Mouse (Mus musculus): ENCODE data around the gene Hcrt. TPM values are rescaled to one million over a fixed set of nuclear protein-coding genes. Genes with fewer than 3 reads are reported as not detected.

Gene Hcrt
- polyA plus RNA-seq, 1 experiment from 2014 or later: 0.38 TPM

DNA sequence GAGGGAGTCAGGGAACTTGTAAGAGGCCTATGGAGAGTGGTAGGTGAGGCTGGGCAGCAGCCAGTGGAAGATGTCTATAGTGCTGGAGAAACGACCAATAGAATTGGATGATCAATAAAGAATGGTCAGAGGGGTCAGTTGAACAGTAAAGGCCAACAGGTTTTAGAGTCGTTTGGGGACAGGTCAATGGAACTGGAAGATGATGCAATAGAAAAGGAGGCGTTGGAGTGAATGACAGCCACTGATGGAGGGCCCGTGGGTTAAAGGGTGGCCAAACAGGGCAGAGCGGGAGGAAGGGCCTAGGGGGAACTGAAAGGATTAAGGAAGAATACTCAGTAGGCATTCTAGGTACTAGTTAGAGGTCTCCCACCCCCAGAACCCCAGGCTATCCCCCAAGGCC lies 15.6 kb downstream of the Hcrt start:
- Histone ChIP-seq H3K4me3 (no peak overlapping the region), H3K27me3 (no peaks in the 10 kb centered on the region), H3K9me3 (no peaks in the 10 kb centered on the region), H3K27ac (replicated peaks) (no peak overlapping the region), H3K36me3 (peaks cover 15% of the 10 kb centered on the region), H3K4me1 (replicated peaks) (no peaks in the 10 kb centered on the region), H3K4me2 (no peak overlapping the region), H3K9ac (no peak overlapping the region)
- 78% methylated on average over 5 of the region's 5 CpGs for WGBS
- ATAC-seq (ENCODE audit: low FRiP score, low read depth): no peak

DNA sequence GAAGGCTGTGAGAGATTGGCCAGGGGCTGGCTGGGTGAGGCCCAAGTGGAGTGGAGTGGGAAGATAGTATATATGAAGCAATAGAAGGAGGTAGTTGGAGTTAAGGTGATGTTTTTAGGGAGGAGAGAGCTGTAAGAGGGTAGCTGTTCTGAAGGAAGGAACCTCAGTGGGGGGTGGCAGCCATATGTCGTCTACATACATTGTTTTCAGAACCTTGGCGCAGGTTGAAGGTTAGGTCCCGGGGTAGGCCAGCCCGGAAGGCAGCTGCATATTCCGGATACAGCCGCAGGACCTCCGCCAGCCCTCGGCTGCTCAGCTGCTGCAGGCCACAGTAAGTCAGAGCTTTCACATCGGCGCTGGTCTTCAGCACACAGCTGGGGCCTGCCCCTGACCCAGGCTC lies 16.2 kb downstream of the Hcrt start:
- H3K9ac ChIP-seq: no peak overlapping the region
- H3K4me1 ChIP-seq (replicated peaks): no peaks in the 10 kb centered on the region
- no peak for ATAC-seq (ENCODE audit: low FRiP score, low read depth)
- H3K27ac ChIP-seq (replicated peaks): no peak overlapping the region
- H3K36me3 ChIP-seq: peaks cover 13% of the 10 kb centered on the region
- no peak overlapping the region for H3K4me3 ChIP-seq
- no peaks in the 10 kb centered on the region for H3K27me3 ChIP-seq
- no peak overlapping the region for H3K4me2 ChIP-seq
- H3K9me3 ChIP-seq: no peaks in the 10 kb centered on the region
- WGBS: 82% methylated on average over 10 of the region's 10 CpGs

DNA sequence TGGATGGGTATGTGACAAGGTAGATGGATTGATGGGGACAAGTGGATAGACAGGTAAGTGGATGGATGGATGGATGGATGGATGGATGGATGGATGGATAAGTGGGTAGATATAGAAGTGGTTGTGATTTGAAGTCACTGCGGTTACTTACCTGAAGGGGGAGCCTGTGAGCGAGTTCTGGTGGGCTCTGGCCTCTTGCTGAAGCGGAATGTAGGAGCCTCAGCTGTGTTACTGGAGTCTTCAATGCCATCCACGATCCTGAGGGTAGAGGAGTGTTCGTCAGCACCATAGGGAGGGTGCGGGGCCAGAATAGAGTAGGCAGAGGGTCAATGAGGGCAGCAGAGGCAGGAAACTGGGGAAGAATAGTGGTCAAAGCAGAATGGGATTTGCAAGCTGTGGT lies 17.6 kb downstream of the Hcrt start:
- no peak overlapping the region for H3K4me2 ChIP-seq
- no peak overlapping the region for H3K4me3 ChIP-seq
- H3K9me3 ChIP-seq: no peaks in the 10 kb centered on the region
- peak; percentile 44; the same call in 1 of the 2 replicates for ATAC-seq (ENCODE audit: low FRiP score, low read depth)
- no peaks in the 10 kb centered on the region for H3K27me3 ChIP-seq
- H3K4me1 ChIP-seq (replicated peaks): no peaks in the 10 kb centered on the region
- H3K36me3 ChIP-seq: peaks cover 13% of the 10 kb centered on the region; the same call in 1 of the 2 replicates
- 14% methylated on average over 6 of the region's 6 CpGs for WGBS
- H3K9ac ChIP-seq: no peak overlapping the region
- no peak overlapping the region for H3K27ac ChIP-seq (replicated peaks)

DNA sequence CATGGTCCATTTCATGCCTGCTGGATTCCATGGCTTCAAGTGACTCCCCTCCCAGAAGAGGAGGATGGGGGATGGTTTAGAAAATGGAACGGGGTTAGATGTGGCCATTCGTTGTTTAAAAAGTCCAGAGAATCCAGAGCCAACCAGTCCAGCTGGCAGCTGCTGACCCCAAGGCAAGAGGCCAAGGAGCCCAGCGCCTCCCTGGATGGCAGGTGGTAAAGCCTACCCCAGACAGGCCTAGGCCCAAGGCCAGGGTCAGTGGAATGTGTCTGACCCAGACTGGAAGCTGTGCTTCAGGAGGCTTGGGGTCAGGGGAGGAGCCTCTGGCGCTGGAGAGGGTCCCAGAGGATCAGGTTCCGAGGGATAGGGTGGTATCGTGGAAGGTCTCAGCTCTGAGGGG lies 21.4 kb downstream of the Hcrt start:
- Histone ChIP-seq H3K9ac (no peak overlapping the region), H3K4me3 (no peak overlapping the region), H3K27me3 (no peaks in the 10 kb centered on the region), H3K27ac (replicated peaks) (no peak overlapping the region), H3K4me2 (no peak overlapping the region), H3K4me1 (replicated peaks) (peaks cover 17% of the 10 kb centered on the region), H3K9me3 (no peaks in the 10 kb centered on the region), H3K36me3 (peaks cover 11% of the 10 kb centered on the region; the same call in 1 of the 2 replicates)
- ATAC-seq (ENCODE audit: low FRiP score, low read depth): no peak
- 79% methylated on average over 6 of the region's 6 CpGs for WGBS

DNA sequence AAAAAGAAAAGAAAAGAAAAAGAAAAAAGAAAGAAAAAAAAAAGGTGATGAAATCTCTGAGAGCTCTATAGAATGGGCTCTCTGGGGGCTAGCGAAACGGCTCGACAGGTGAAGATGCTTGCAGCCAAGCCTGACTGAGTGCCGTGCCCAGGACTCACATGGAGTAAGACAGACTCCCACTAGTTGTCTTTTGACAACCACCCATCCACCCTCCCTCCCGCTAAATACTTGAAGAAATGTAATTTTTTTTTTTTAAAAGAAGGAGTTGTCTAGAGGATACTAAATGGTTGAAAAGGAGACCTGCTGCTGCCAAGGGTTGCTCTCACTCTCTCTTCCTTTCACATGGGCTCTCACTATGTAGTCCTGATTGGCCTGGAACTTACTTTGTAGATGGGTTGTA lies 24.0 kb downstream of the Hcrt start:
- Histone ChIP-seq H3K4me1 (replicated peaks) (peaks cover 24% of the 10 kb centered on the region), H3K4me2 (peak overlapping the region; percentile 62), H3K9me3 (no peaks in the 10 kb centered on the region), H3K9ac (peak overlapping the region; percentile 49; the same call in 1 of the 2 replicates), H3K27me3 (no peaks in the 10 kb centered on the region), H3K36me3 (peaks cover 11% of the 10 kb centered on the region; the same call in 1 of the 2 replicates), H3K4me3 (peak overlapping the region; percentile 88), H3K27ac (replicated peaks) (peak overlapping the region; percentile 88)
- WGBS: 16% methylated on average over 5 of the region's 5 CpGs
- ATAC-seq (ENCODE audit: low FRiP score, low read depth): no peak

DNA sequence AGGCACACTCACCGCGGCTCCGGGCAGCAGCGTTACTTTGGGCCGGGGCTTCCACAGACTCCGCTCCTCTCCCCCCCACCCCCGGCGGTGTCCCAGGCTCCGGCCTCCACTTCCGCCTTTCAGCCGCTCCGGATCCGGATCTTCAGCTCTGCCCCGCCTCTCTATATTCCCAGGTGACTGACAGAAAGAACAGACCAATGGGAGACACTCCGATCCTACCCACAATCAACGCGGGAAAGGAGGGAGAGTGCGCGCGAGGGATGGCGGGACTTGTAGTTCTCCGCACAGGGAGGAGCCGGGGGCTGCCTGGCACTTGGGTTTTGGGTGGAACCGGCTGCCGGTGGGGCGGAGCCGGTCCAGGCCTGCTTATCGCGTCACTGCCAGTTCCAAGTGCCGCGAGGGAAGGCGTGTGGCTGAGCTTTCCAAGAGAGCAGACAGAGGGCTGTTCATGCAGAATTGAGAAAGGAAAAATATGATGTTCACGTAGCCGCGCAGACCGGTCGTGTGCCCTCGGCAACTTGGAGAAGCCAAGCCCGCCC lies 24.6 kb downstream of the Hcrt start, which contains the start of gene Rab5c:
TSS of gene Rab5c (minus strand) at position 150 of the 539 bp plus-strand sequence.
- Histone ChIP-seq H3K4me2 (peak within 1 kb of the TSS; percentile 89), H3K4me3 (peak within 1 kb of the TSS; percentile 88), H3K27ac (replicated peaks) (peak within 1 kb of the TSS; percentile 88), H3K4me1 (replicated peaks) (peaks cover 24% of the 10 kb centered on the region), H3K9ac (peak within 1 kb of the TSS; percentile 82), H3K27me3 (no peaks in the 10 kb centered on the region), H3K36me3 (peaks cover 12% of the 10 kb centered on the region; the same call in 1 of the 2 replicates), H3K9me3 (no peaks in the 10 kb centered on the region)
- 0% methylated on average over 38 of the region's 39 CpGs for WGBS
- peak; percentile 99 for ATAC-seq (ENCODE audit: low FRiP score, low read depth)

DNA sequence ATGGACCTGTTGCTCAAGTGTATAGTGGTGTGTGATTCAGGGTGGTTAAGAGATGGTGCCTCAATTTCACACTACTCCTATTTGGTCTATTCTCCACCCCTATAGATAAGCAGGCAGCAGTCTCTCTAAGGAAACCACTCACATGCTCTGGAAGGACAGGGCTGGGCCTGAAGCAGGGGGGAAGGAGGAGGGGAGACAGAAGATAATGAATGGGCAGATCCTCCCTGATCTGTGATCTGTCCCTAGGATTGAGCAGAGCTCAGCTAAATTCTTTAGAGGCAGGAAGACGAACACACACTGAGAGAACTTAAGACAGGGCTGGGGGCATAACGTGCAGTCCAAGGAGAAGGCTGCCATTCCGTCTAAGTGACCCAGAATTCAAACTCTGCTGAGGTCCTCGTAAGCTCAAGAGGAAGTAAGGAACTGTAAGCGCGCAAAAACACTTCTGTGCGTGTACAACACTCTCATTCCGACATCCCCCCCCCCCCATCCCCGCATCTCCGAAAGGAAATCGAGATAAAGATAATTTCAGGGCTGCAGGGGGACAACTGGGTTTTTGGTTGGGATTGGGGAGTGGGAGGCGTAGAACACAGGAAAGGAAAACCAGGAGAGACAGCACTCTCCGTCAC lies 25.5 kb downstream of the Hcrt start:
- Histone ChIP-seq H3K27me3 (no peaks in the 10 kb centered on the region), H3K27ac (replicated peaks) (no peak overlapping the region), H3K4me2 (peak overlapping the region; percentile 89), H3K9ac (peak overlapping the region; percentile 82), H3K36me3 (peaks cover 18% of the 10 kb centered on the region; the same call in 1 of the 2 replicates), H3K4me1 (replicated peaks) (peaks cover 24% of the 10 kb centered on the region), H3K9me3 (no peaks in the 10 kb centered on the region), H3K4me3 (peak overlapping the region; percentile 88)
- no peak for ATAC-seq (ENCODE audit: low FRiP score, low read depth)
- 4% methylated on average over 13 of the region's 13 CpGs for WGBS

DNA sequence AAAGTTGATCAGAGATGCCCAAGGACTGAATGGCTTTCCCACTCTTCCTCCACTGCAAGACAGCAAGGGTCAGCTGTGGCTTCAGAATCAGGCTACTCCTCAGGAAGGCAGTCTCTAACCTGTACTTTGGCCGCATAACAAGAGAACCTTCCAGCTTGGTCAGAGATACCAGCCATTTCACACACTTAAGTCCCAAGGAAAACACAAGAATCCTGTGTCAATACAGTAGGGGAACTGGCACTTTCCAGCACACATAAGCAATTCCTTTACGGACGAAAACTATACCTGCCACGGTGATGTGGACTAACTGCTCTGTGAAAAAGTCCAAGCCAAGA lies 26.0 kb downstream of the Hcrt start:
- Histone ChIP-seq H3K4me3 (peak overlapping the region; percentile 88), H3K4me2 (peak overlapping the region; percentile 89), H3K27ac (replicated peaks) (no peak overlapping the region), H3K9ac (peak overlapping the region; percentile 82), H3K36me3 (peaks cover 15% of the 10 kb centered on the region; the same call in 1 of the 2 replicates), H3K9me3 (no peaks in the 10 kb centered on the region), H3K4me1 (replicated peaks) (peaks cover 24% of the 10 kb centered on the region), H3K27me3 (no peaks in the 10 kb centered on the region)
- no peak for ATAC-seq (ENCODE audit: low FRiP score, low read depth)
- 90% methylated on average over 4 of the region's 4 CpGs for WGBS

DNA sequence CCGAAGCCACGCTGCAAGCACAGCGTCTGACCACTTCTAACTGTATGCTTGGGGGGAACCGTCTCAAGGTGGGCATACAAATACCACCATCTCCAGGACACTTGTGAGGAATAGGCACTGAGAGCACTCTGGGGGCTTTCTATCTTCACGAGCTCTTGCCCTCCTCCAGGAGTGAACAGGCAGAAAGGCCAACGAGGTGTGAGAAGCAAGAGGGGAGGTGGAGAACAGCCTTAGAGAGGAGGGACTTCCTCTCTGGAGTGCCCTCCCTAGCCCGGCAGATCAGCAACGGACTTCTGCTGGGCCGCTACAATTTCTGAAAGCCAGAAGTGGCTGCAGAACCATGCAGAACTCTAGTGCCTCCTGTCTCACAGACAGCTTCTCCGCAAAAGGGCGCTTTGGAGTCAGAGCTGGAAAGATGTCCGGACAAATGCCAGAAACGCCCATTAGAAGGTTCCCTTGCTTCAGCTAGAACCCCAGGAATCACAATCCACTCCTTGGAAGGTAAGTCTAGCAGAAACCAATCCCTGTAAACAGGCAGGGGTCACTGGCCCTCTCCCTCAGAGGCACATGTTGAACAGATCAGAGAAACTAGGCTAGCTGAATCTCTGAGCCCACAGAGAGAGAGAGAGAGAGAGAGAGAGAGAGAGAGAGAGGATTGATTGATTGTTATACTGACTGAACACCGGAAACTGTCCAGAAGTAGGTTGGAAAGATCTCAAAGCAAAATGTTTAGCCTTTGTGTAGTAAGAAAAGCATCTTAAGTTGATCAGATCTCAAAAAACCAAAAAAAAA lies 26.6 kb downstream of the Hcrt start:
- H3K4me1 ChIP-seq (replicated peaks): peaks cover 24% of the 10 kb centered on the region
- no peak overlapping the region for H3K9ac ChIP-seq
- peaks cover 10% of the 10 kb centered on the region; the same call in 1 of the 2 replicates for H3K36me3 ChIP-seq
- H3K27ac ChIP-seq (replicated peaks): no peak overlapping the region
- H3K4me3 ChIP-seq: no peak overlapping the region
- no peaks in the 10 kb centered on the region for H3K27me3 ChIP-seq
- peak overlapping the region; percentile 89 for H3K4me2 ChIP-seq
- H3K9me3 ChIP-seq: no peaks in the 10 kb centered on the region
- no peak for ATAC-seq (ENCODE audit: low FRiP score, low read depth)
- 81% methylated on average over 14 of the region's 14 CpGs for WGBS

DNA sequence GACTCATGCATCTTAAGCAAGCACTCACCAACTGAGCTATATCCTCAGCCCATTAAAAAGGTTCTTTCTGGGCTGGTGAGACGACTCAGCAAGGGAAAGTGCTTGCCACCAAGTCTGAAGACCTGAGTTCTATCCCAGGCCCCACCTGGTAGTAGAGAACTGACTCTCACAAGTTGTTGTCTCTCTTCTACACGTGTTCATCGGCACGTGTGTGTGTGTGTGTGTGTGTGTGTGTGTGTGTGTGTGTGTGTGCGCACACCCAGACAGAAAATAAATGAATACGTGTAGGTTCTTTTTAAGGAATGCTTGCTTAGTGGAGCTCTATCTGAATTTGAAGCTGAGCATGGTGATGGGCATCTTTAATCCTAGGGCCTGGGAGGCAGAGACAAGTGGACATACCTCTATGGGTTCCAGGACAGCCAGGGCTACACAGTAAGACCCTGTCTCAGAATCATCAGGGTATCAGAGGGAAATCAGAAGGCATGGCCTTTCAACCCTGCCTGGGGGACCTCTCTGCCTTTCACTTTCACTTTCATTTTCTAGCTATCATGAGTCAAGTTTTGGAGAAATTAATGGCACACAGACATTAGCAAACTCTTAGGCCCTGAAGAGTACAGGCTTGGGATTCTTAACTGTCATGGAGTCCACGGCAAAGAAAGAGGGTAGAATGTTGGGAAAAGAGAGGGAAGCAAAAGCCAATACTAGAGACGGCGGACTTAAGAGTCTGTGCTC lies 27.4 kb downstream of the Hcrt start:
- H3K36me3 ChIP-seq: 0 out of 2 replicates have a peak, but pooled peaks cover 7% of the 10 kb centered on the region
- H3K27ac ChIP-seq (replicated peaks): no peak overlapping the region
- WGBS: 90% methylated on average over 9 of the region's 9 CpGs
- no peaks in the 10 kb centered on the region for H3K27me3 ChIP-seq
- H3K4me2 ChIP-seq: no peak overlapping the region
- H3K9me3 ChIP-seq: no peaks in the 10 kb centered on the region
- H3K9ac ChIP-seq: no peak overlapping the region
- H3K4me3 ChIP-seq: no peak overlapping the region
- peaks cover 24% of the 10 kb centered on the region for H3K4me1 ChIP-seq (replicated peaks)
- no peak for ATAC-seq (ENCODE audit: low FRiP score, low read depth)

DNA sequence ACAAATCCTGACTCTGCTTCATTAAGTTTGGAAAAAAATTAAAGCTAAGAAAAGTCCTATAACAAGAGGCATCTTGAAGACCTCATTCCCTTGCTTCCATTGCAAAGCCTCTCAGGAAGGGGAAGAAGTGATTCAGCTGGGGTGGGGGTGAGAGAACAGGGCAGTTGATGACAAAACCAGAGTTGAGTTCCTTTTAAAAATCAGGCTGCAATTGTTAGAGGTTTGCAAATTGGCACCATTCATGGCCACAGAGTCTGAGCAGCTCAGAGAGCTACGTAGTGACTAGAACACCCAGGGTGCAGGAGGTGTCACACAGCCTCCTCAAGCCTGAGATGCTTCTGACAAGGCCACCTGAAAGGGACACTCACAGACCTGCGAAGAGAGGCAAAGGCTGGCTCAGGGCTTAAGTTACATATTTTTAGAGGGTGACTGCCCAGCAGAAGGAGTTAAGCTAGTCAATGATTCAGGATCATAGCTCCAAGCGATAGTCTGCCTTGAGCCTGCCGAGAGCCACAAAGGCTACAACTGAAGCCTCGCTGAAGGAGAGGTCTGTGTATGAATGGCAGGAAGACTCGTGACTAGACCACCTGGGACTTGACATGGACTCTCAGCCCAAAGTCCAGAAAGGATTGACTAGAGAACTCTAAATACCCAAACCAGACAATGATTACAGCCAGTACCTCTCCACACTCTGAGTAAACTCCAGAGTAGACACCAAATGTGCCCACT lies 32.1 kb downstream of the Hcrt start:
- no peak overlapping the region for H3K9ac ChIP-seq
- H3K4me2 ChIP-seq: no peak overlapping the region
- H3K4me3 ChIP-seq: no peak overlapping the region
- ATAC-seq (ENCODE audit: low FRiP score, low read depth): no peak
- 91% methylated on average over 6 of the region's 6 CpGs for WGBS
- no peaks in the 10 kb centered on the region for H3K27me3 ChIP-seq
- 0 out of 2 replicates have a peak, but pooled peaks cover under 1% of the 10 kb centered on the region for H3K4me1 ChIP-seq (replicated peaks)
- H3K9me3 ChIP-seq: no peaks in the 10 kb centered on the region
- peaks cover 17% of the 10 kb centered on the region; the same call in 1 of the 2 replicates for H3K36me3 ChIP-seq
- H3K27ac ChIP-seq (replicated peaks): no peak overlapping the region

Data from hindbrain, embryonic 15.5 days (tissue).